Mouse (Mus musculus): ENCODE data around the gene Rcn3. TPM values are rescaled to one million over a fixed set of nuclear protein-coding genes. Genes with fewer than 3 reads are reported as not detected.

Rcn3 gene
- polyA plus RNA-seq, 1 experiment from 2014 or later = 326 TPM

GRCm38 (mm10) chr7:45133446-45134159 is 41.6 kb upstream of the Rcn3 start:
- no peaks in the 10 kb centered on the region for H3K36me3 ChIP-seq (ENCODE audit: control insufficient read depth, insufficient read depth, low read length)
- 73% methylated on average over 8 of the region's 8 CpGs for WGBS

GRCm38 (mm10) chr7:45131850-45132249 is 39.8 kb upstream of the Rcn3 start:
- Histone ChIP-seq H3K27me3 (ENCODE audit: control insufficient read depth, insufficient read depth, low read depth, low read length) (no peaks in the 10 kb centered on the region), H3K9ac (ENCODE audit: low read length) (peak overlapping the region; percentile 20; the same call in 1 of the 2 replicates), H3K4me3 (ENCODE audit: low read length) (no peak overlapping the region), H3K4me2 (ENCODE audit: low read depth, low read length) (no peak overlapping the region), H3K4me1 (replicated peaks; ENCODE audit: control insufficient read depth, insufficient read depth, low read length) (peaks cover 11% of the 10 kb centered on the region), H3K27ac (ENCODE audit: low read length) (no peak overlapping the region), H3K36me3 (ENCODE audit: control insufficient read depth, insufficient read depth, low read length) (peaks cover 5% of the 10 kb centered on the region), H3K9me3 (ENCODE audit: control insufficient read depth, low read length) (no peaks in the 10 kb centered on the region)
- WGBS = 68% methylated on average over 11 of the region's 11 CpGs
- ATAC-seq (ENCODE audit: low read depth) = no peak

More at GRCm38 (mm10) chr7:45133446-45134159, 41.6 kb upstream of the Rcn3 start:
- ATAC-seq (ENCODE audit: low read depth) = no peak
- peaks cover 6% of the 10 kb centered on the region for H3K4me1 ChIP-seq (replicated peaks; ENCODE audit: control insufficient read depth, insufficient read depth, low read length)
- H3K9me3 ChIP-seq (ENCODE audit: control insufficient read depth, low read length) = no peaks in the 10 kb centered on the region
- no peak overlapping the region for H3K4me2 ChIP-seq (ENCODE audit: low read depth, low read length)
- no peak overlapping the region for H3K4me3 ChIP-seq (ENCODE audit: low read length)
- H3K27ac ChIP-seq (ENCODE audit: low read length) = no peak overlapping the region
- H3K27me3 ChIP-seq (ENCODE audit: control insufficient read depth, insufficient read depth, low read depth, low read length) = no peaks in the 10 kb centered on the region
- no peak overlapping the region for H3K9ac ChIP-seq (ENCODE audit: low read length)

- Histone ChIP-seq H3K27me3 (ENCODE audit: control insufficient read depth, insufficient read depth, low read depth, low read length) (no peaks in the 10 kb centered on the region), H3K4me2 (ENCODE audit: low read depth, low read length) (peak overlapping the region; percentile 73), H3K4me1 (replicated peaks; ENCODE audit: control insufficient read depth, insufficient read depth, low read length) (peaks cover 26% of the 10 kb centered on the region), H3K4me3 (ENCODE audit: low read length) (peak overlapping the region; percentile 61), H3K9ac (ENCODE audit: low read length) (peak overlapping the region; percentile 80), H3K36me3 (ENCODE audit: control insufficient read depth, insufficient read depth, low read length) (peaks cover 24% of the 10 kb centered on the region), H3K9me3 (ENCODE audit: control insufficient read depth, low read length) (no peaks in the 10 kb centered on the region), H3K27ac (ENCODE audit: low read length) (peak overlapping the region; percentile 90)
- no peak for ATAC-seq (ENCODE audit: low read depth)
- 54% methylated on average over 15 of the region's 15 CpGs for WGBS
Observed at GRCm38 (mm10) chr7:45129776-45130512, 37.9 kb upstream of the Rcn3 start.

- WGBS = 2% methylated on average over 17 of the region's 17 CpGs
- Histone ChIP-seq H3K4me2 (ENCODE audit: low read depth, low read length) (peak overlapping the region; percentile 73), H3K9ac (ENCODE audit: low read length) (peak overlapping the region; percentile 80), H3K36me3 (ENCODE audit: control insufficient read depth, insufficient read depth, low read length) (peaks cover 26% of the 10 kb centered on the region), H3K4me3 (ENCODE audit: low read length) (peak overlapping the region; percentile 61), H3K27me3 (ENCODE audit: control insufficient read depth, insufficient read depth, low read depth, low read length) (no peaks in the 10 kb centered on the region), H3K27ac (ENCODE audit: low read length) (peak overlapping the region; percentile 90), H3K4me1 (replicated peaks; ENCODE audit: control insufficient read depth, insufficient read depth, low read length) (peaks cover 30% of the 10 kb centered on the region), H3K9me3 (ENCODE audit: control insufficient read depth, low read length) (no peaks in the 10 kb centered on the region)
- ATAC-seq (ENCODE audit: low read depth) = no peak
Observed at GRCm38 (mm10) chr7:45129318-45129717, 37.3 kb upstream of the Rcn3 start.

GRCm38 (mm10) chr7:45128624-45129246 is 36.7 kb upstream of the Rcn3 start, which contains the start of gene Rpl13a:
Gene Rpl13a (minus strand): TSS chr7:45128761.
- Histone ChIP-seq H3K4me2 (ENCODE audit: low read depth, low read length) (peak within 1 kb of the TSS; percentile 96), H3K9ac (ENCODE audit: low read length) (peak within 1 kb of the TSS; percentile 97), H3K4me1 (replicated peaks; ENCODE audit: control insufficient read depth, insufficient read depth, low read length) (peaks cover 30% of the 10 kb centered on the region), H3K27ac (ENCODE audit: low read length) (peak within 1 kb of the TSS; percentile 90), H3K9me3 (ENCODE audit: control insufficient read depth, low read length) (no peaks in the 10 kb centered on the region), H3K4me3 (ENCODE audit: low read length) (peak within 1 kb of the TSS; percentile 78), H3K36me3 (ENCODE audit: control insufficient read depth, insufficient read depth, low read length) (peaks cover 26% of the 10 kb centered on the region), H3K27me3 (ENCODE audit: control insufficient read depth, insufficient read depth, low read depth, low read length) (no peaks in the 10 kb centered on the region)
- WGBS = 0% methylated on average over 48 of the region's 48 CpGs
- peak; percentile 94 for ATAC-seq (ENCODE audit: low read depth)

GRCm38 (mm10) chr7:45127700-45128224 is 35.7 kb upstream of the Rcn3 start:
- peak overlapping the region; percentile 83 for H3K27ac ChIP-seq (ENCODE audit: low read length)
- 2% methylated on average over 6 of the region's 6 CpGs for WGBS
- peak overlapping the region; percentile 97 for H3K9ac ChIP-seq (ENCODE audit: low read length)
- peaks cover 31% of the 10 kb centered on the region for H3K36me3 ChIP-seq (ENCODE audit: control insufficient read depth, insufficient read depth, low read length)
- H3K4me1 ChIP-seq (replicated peaks; ENCODE audit: control insufficient read depth, insufficient read depth, low read length) = peaks cover 35% of the 10 kb centered on the region
- H3K4me2 ChIP-seq (ENCODE audit: low read depth, low read length) = peak overlapping the region; percentile 96
- ATAC-seq (ENCODE audit: low read depth) = no peak
- no peaks in the 10 kb centered on the region for H3K27me3 ChIP-seq (ENCODE audit: control insufficient read depth, insufficient read depth, low read depth, low read length)
- peak overlapping the region; percentile 78 for H3K4me3 ChIP-seq (ENCODE audit: low read length)
- no peaks in the 10 kb centered on the region for H3K9me3 ChIP-seq (ENCODE audit: control insufficient read depth, low read length)

GRCm38 (mm10) chr7:45126844-45127699 is 35.1 kb upstream of the Rcn3 start:
- 16% methylated on average over 21 of the region's 21 CpGs for WGBS
- Histone ChIP-seq H3K36me3 (ENCODE audit: control insufficient read depth, insufficient read depth, low read length) (peaks cover 38% of the 10 kb centered on the region), H3K4me1 (replicated peaks; ENCODE audit: control insufficient read depth, insufficient read depth, low read length) (peaks cover 39% of the 10 kb centered on the region), H3K9me3 (ENCODE audit: control insufficient read depth, low read length) (no peaks in the 10 kb centered on the region), H3K4me2 (ENCODE audit: low read depth, low read length) (peak overlapping the region; percentile 96), H3K27me3 (ENCODE audit: control insufficient read depth, insufficient read depth, low read depth, low read length) (no peaks in the 10 kb centered on the region), H3K4me3 (ENCODE audit: low read length) (peak overlapping the region; percentile 78), H3K9ac (ENCODE audit: low read length) (peak overlapping the region; percentile 97), H3K27ac (ENCODE audit: low read length) (peak overlapping the region; percentile 83)
- no peak for ATAC-seq (ENCODE audit: low read depth)

- H3K9ac ChIP-seq (ENCODE audit: low read length) = peak overlapping the region; percentile 97
- H3K4me3 ChIP-seq (ENCODE audit: low read length) = peak overlapping the region; percentile 78
- no peaks in the 10 kb centered on the region for H3K27me3 ChIP-seq (ENCODE audit: control insufficient read depth, insufficient read depth, low read depth, low read length)
- peaks cover 46% of the 10 kb centered on the region for H3K4me1 ChIP-seq (replicated peaks; ENCODE audit: control insufficient read depth, insufficient read depth, low read length)
- no peak for ATAC-seq (ENCODE audit: low read depth)
- WGBS = 65% methylated on average over 17 of the region's 17 CpGs
- H3K4me2 ChIP-seq (ENCODE audit: low read depth, low read length) = peak overlapping the region; percentile 96
- no peaks in the 10 kb centered on the region for H3K9me3 ChIP-seq (ENCODE audit: control insufficient read depth, low read length)
- H3K36me3 ChIP-seq (ENCODE audit: control insufficient read depth, insufficient read depth, low read length) = peaks cover 45% of the 10 kb centered on the region
- H3K27ac ChIP-seq (ENCODE audit: low read length) = peak overlapping the region; percentile 83
Observed at GRCm38 (mm10) chr7:45126147-45126843, 34.3 kb upstream of the Rcn3 start.
